Mouse (Mus musculus): ENCODE measurements at regions not wholly inside any gene's neighbourhood (a gene's known extent, or its start where the extent isn't known, plus 50 kb on each side); places are given as distances from the start of the nearest gene placed in this dataset.

DNA sequence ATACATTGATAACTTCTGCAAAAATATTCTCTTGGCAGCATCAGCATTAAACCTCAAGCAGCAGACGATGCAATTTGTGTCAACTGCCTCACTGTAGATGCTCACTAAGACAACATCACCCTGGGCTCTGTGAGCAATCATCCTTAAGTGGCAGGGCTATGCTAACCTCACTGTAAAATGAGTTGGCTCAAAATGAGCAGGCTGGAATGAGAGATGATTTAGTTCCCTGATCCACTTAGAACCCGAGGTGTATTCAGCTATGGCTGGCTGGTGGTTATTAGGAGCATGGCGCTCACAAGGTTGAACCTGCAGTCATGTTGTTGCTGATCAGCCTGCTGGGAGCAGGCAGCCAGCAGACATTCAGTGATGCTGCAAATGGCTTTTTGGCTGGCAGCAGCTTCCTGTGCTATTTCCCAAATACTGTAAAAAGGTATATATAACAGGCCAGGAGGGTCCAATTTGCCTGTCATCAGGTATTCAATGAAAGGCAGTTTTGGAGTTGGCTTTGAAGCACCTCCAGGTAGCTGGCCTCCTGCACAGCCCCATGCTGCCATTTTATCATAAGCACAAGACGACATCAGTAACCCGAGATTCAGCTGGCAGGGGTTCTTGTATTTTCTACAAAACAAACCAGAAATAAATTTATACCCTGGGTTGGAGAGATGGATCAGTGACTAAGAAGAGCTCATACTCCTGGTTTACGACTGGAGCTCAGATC, 159.6 kb upstream of the Nrsn1 start:
- Histone ChIP-seq H3K27me3 (ENCODE audit: control insufficient read depth, insufficient read depth, low read length) (no peaks in the 10 kb centered on the region), H3K9ac (ENCODE audit: low read depth, low read length) (no peak overlapping the region), H3K4me1 (ENCODE audit: control insufficient read depth, insufficient read depth, low read length) (no peaks in the 10 kb centered on the region), H3K36me3 (ENCODE audit: control insufficient read depth, insufficient read depth, low read length) (no peaks in the 10 kb centered on the region), H3K4me3 (no peak overlapping the region), H3K79me2 (replicated peaks; ENCODE audit: control insufficient read depth, insufficient read depth, low read length) (no peaks in the 10 kb centered on the region), H3K27ac (no peak overlapping the region)
- DNase-seq = no peak
- intact Hi-C loops (cut with DNase I) = no loop called here
- WGBS = 71% methylated on average over 6 of the region's 6 CpGs
- no peak for TF ChIP-seq POLR2A (IDR thresholded peaks at IDR 0.05; ENCODE audit: insufficient read depth, low read depth, low read length)
- TF ChIP-seq EP300 (IDR thresholded peaks at IDR 0.05; ENCODE audit: insufficient read depth, low read depth, low read length) = no peak
- TF ChIP-seq CTCF (IDR thresholded peaks at IDR 0.05) = no peak

DNA sequence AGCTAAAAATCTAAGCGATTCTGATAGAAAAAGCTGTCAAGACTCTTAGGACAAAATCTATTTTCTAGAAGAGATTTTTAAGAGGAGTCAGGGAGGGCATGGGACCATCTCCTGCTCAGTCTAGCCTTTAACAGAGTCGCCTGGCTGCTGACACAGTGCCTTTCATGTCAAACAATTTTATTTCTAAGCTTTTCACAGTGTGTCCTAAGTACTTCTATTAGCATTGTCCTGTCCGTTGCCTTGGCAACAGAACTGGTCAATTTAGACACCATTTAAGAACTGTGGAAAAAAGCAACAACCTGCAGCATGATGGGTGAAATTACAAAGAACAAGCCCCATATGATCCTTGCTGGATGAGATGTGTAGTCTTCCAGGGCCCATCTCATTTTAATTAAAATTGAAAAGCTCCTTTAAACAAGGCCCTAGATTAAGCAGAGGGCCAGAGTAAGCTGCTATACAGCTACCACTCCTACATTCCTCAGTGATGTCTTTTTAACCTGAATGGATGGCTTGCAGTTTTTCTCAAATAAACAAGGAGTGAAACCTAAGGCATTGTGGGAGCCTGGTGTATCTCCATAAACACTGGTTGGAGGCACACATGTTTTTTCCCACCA, 133.0 kb upstream of the Nrsn1 start:
- H3K27ac ChIP-seq = no peak overlapping the region
- intact Hi-C loops (cut with DNase I) = no loop called here
- H3K4me1 ChIP-seq (ENCODE audit: control insufficient read depth, insufficient read depth, low read length) = no peaks in the 10 kb centered on the region
- no peaks in the 10 kb centered on the region for H3K36me3 ChIP-seq (ENCODE audit: control insufficient read depth, insufficient read depth, low read length)
- WGBS = 68% methylated on average over 3 of the region's 3 CpGs
- no peak overlapping the region for H3K9ac ChIP-seq (ENCODE audit: low read depth, low read length)
- TF ChIP-seq CTCF (IDR thresholded peaks at IDR 0.05) (no peak), EP300 (IDR thresholded peaks at IDR 0.05; ENCODE audit: insufficient read depth, low read depth, low read length) (no peak), POLR2A (IDR thresholded peaks at IDR 0.05; ENCODE audit: insufficient read depth, low read depth, low read length) (no peak)
- no peaks in the 10 kb centered on the region for H3K27me3 ChIP-seq (ENCODE audit: control insufficient read depth, insufficient read depth, low read length)
- H3K79me2 ChIP-seq (replicated peaks; ENCODE audit: control insufficient read depth, insufficient read depth, low read length) = no peaks in the 10 kb centered on the region
- H3K4me3 ChIP-seq = no peak overlapping the region
- DNase-seq = no peak

DNA sequence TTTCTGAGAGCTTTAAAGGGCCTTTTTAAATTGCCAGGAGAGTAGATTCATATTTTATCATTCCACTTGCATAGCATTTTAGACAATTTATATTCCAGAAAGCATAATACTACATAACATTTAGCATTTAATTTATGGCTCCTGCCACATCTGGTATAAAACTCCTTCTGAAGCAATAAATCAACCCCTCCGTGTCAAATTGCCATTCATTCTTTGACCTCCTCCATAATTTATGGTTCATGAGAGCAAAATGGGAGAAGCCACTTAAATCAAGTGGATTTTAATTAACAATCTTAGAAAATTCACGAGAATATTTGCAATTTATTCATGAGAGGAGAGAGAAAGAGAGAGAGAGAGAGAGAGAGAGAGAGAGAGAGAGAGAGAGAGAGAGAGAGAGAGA, 132.4 kb upstream of the Nrsn1 start:
- Histone ChIP-seq H3K4me1 (ENCODE audit: control insufficient read depth, insufficient read depth, low read length) (no peaks in the 10 kb centered on the region), H3K4me3 (no peak overlapping the region), H3K9ac (ENCODE audit: low read depth, low read length) (no peak overlapping the region), H3K36me3 (ENCODE audit: control insufficient read depth, insufficient read depth, low read length) (no peaks in the 10 kb centered on the region), H3K27me3 (ENCODE audit: control insufficient read depth, insufficient read depth, low read length) (no peaks in the 10 kb centered on the region), H3K79me2 (replicated peaks; ENCODE audit: control insufficient read depth, insufficient read depth, low read length) (no peaks in the 10 kb centered on the region), H3K27ac (no peak overlapping the region)
- DNase-seq = no peak
- intact Hi-C loops (cut with DNase I) = no loop called here
- WGBS = 53% methylated on average over 2 of the region's 2 CpGs
- no peak for TF ChIP-seq CTCF (IDR thresholded peaks at IDR 0.05)
- no peak for TF ChIP-seq POLR2A (IDR thresholded peaks at IDR 0.05; ENCODE audit: insufficient read depth, low read depth, low read length)
- no peak for TF ChIP-seq EP300 (IDR thresholded peaks at IDR 0.05; ENCODE audit: insufficient read depth, low read depth, low read length)

- Histone ChIP-seq H3K36me3 (ENCODE audit: control insufficient read depth, insufficient read depth, low read length) (no peaks in the 10 kb centered on the region), H3K4me3 (no peak overlapping the region), H3K79me2 (replicated peaks; ENCODE audit: control insufficient read depth, insufficient read depth, low read length) (no peaks in the 10 kb centered on the region), H3K27ac (no peak overlapping the region), H3K4me1 (ENCODE audit: control insufficient read depth, insufficient read depth, low read length) (no peaks in the 10 kb centered on the region), H3K9ac (ENCODE audit: low read depth, low read length) (no peak overlapping the region), H3K27me3 (ENCODE audit: control insufficient read depth, insufficient read depth, low read length) (no peaks in the 10 kb centered on the region)
- intact Hi-C loops (cut with DNase I) = no loop called here
- DNase-seq = no peak
- TF ChIP-seq EP300 (IDR thresholded peaks at IDR 0.05; ENCODE audit: insufficient read depth, low read depth, low read length) (no peak), POLR2A (IDR thresholded peaks at IDR 0.05; ENCODE audit: insufficient read depth, low read depth, low read length) (no peak), CTCF (IDR thresholded peaks at IDR 0.05) (no peak)
- WGBS = 58% methylated on average over 9 of the region's 9 CpGs
These were observed 131.7 kb upstream of the Nrsn1 start for GRCm38 (mm10) chr13:25401936-25402504.

DNA sequence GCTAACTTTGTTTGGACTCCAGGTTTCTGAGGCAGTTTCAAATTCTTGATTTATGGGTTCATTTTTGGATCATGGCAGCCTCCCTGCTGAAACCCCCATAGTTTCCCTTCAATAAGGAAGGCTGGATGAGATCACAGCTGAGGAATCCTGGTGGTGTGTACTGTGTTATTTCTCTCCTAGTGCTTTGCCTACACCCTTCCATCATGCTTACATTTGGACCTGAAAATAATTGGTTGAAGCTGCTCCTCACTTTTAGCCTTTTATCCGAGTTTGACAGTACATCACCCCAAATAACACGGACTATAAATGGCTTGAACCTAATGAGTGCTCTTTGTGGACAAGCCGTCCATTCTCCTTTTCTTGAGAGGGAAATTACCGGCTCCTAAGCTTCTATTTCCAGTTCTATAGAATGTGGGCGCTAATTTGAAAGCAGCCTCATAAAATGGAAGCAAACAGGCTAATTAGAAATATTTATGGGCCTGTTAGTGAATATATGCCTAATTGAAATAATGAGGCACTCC, 122.5 kb upstream of the Nrsn1 start:
- intact Hi-C loops (cut with DNase I) = no loop called here
- Histone ChIP-seq H3K27me3 (ENCODE audit: control insufficient read depth, insufficient read depth, low read length) (no peaks in the 10 kb centered on the region), H3K79me2 (replicated peaks; ENCODE audit: control insufficient read depth, insufficient read depth, low read length) (no peaks in the 10 kb centered on the region), H3K36me3 (ENCODE audit: control insufficient read depth, insufficient read depth, low read length) (no peaks in the 10 kb centered on the region), H3K4me3 (no peak overlapping the region), H3K27ac (no peak overlapping the region), H3K4me1 (ENCODE audit: control insufficient read depth, insufficient read depth, low read length) (no peaks in the 10 kb centered on the region), H3K9ac (ENCODE audit: low read depth, low read length) (no peak overlapping the region)
- no peak for TF ChIP-seq POLR2A (IDR thresholded peaks at IDR 0.05; ENCODE audit: insufficient read depth, low read depth, low read length)
- TF ChIP-seq EP300 (IDR thresholded peaks at IDR 0.05; ENCODE audit: insufficient read depth, low read depth, low read length) = no peak
- no peak for TF ChIP-seq CTCF (IDR thresholded peaks at IDR 0.05)
- no peak for DNase-seq
- WGBS = 84% methylated on average over 5 of the region's 5 CpGs

GRCm38 (mm10) chr13:25362627-25362967, 92.3 kb upstream of the Nrsn1 start:
- DNase-seq = no peak
- H3K4me1 ChIP-seq (ENCODE audit: control insufficient read depth, insufficient read depth, low read length) = no peaks in the 10 kb centered on the region
- 65% methylated on average over 4 of the region's 4 CpGs for WGBS
- no peaks in the 10 kb centered on the region for H3K27me3 ChIP-seq (ENCODE audit: control insufficient read depth, insufficient read depth, low read length)
- no peaks in the 10 kb centered on the region for H3K36me3 ChIP-seq (ENCODE audit: control insufficient read depth, insufficient read depth, low read length)
- intact Hi-C loops (cut with DNase I) = no loop called here
- no peaks in the 10 kb centered on the region for H3K79me2 ChIP-seq (replicated peaks; ENCODE audit: control insufficient read depth, insufficient read depth, low read length)
- H3K4me3 ChIP-seq = no peak overlapping the region
- no peak for TF ChIP-seq CTCF (IDR thresholded peaks at IDR 0.05)
- no peak for TF ChIP-seq EP300 (IDR thresholded peaks at IDR 0.05; ENCODE audit: insufficient read depth, low read depth, low read length)
- TF ChIP-seq POLR2A (IDR thresholded peaks at IDR 0.05; ENCODE audit: insufficient read depth, low read depth, low read length) = no peak
- no peak overlapping the region for H3K27ac ChIP-seq
- no peak overlapping the region for H3K9ac ChIP-seq (ENCODE audit: low read depth, low read length)
